Mouse (Mus musculus) olfactory bulb, adult 2 months (tissue): Measurements from ENCODE around the gene Gyg. TPM values are rescaled to one million over a fixed set of nuclear protein-coding genes. Genes with fewer than 3 reads are reported as not detected.

Experiments used
- H3K27ac ChIP-seq: fragments of 200-500 bp; 2 replicates; pipeline ENCODE4 v1.5.1; 2012; ENCODE audit warnings: low read depth, low read length; ENCODE audit not compliant: insufficient read depth
- H3K4me1 ChIP-seq: fragments of 200-500 bp; 2 replicates; pipeline ENCODE4 v1.6.1; 2012; ENCODE audit warnings: low read length; ENCODE audit not compliant: control insufficient read depth, insufficient read depth
- H3K4me3 ChIP-seq: fragments of 200-500 bp; 2 replicates; pipeline ENCODE4 v1.5.1; 2012; ENCODE audit warnings: mild to moderate bottlenecking, low read depth, low read length, moderate library complexity; ENCODE audit not compliant: insufficient read depth
- CTCF ChIP-seq: fragments of 200-500 bp; IDR thresholded peaks from 2 replicates; pipeline ENCODE4 v1.5.1; 2012; ENCODE audit warnings: low read depth, mild to moderate bottlenecking, low read length, moderate library complexity; ENCODE audit not compliant: insufficient read depth
- POLR2A ChIP-seq: fragments of 200-500 bp; IDR thresholded peaks from 2 replicates; pipeline ENCODE4 v1.6.1; 2012; ENCODE audit warnings: mild to moderate bottlenecking, low read depth, low read length, moderate library complexity; ENCODE audit not compliant: insufficient read depth
- WGBS: fragments of 180-500 bp; shearing (Covaris S2); methylation state at CpG from one replicate; pipeline ENCODE4 v1.1.7; 2018; 5-methylcytosine and 5-hydroxymethylcytosine counted together
- polyA plus RNA-seq: library from polyadenylated mRNA; stranded (reverse); fragments of >200 nt; gene quantifications from 2 replicates; pipeline ENCODE4 v1.2.4, GENCODE M21; 2012; ENCODE audit warnings: low replicate concordance; ENCODE audit not compliant: missing spikeins, insufficient read depth, insufficient read length

The Gyg gene
- polyA plus RNA-seq, 1 experiment: not detected

- no peak for TF ChIP-seq POLR2A
- TF ChIP-seq CTCF: no peak
- 91% methylated on average over 19 of the region's 19 CpGs for WGBS
- Histone ChIP-seq H3K4me1 (peaks cover 2% of the 10 kb centered on the region; the same call in 1 of the 2 replicates), H3K27ac (no peak overlapping the region), H3K4me3 (no peak overlapping the region)
Measured at GRCm38 (mm10) chr3:20119044-20119591, 36.0 kb downstream of the Gyg start.

DNA sequence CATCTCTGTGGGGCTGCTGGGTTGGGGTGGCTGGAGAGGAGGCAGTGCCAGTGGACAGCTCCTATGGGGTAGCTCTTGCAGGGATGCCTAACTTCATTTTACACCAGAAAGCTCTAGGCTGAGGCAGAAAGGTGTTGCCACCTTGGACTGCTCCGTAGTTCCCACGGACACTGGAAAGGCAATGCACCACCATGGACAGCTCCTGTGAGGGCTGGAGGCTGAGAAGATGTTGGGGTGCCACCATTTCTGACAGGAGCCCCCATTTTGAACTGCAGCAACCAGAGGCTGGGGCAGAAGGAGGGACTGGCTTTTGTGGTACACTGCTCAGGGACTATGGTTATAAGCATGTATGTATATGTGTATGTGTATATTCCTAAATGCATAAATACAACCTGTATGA, 43.2 kb downstream of the Gyg start:
- TF ChIP-seq POLR2A (no peak), CTCF (no peak)
- Histone ChIP-seq H3K27ac (no peak overlapping the region), H3K4me3 (no peak overlapping the region), H3K4me1 (no peaks in the 10 kb centered on the region)
- WGBS: 97% methylated on average over 2 of the region's 2 CpGs

DNA sequence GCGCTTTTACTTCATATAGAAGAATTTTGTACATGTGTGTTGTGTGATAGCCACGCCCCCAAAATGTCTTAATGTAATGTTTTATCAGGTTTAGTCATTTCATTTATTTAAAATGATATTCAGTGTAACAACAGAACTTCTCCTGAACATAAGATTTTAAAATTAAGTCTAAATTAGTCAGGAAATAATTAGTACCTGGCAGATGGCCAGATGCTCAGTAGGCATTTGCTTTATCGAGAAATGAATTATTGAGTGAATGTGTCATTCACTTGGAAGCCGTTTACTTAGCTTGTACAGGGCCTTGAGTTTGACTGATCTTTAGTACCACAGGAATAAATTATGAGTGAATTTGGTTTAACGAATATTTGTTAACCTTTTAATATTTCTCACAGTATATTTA, 46.2 kb downstream of the Gyg start:
- peaks cover 3% of the 10 kb centered on the region; the same call in 1 of the 2 replicates for H3K4me1 ChIP-seq
- H3K27ac ChIP-seq: no peak overlapping the region
- 62% methylated on average over 5 of the region's 5 CpGs for WGBS
- H3K4me3 ChIP-seq: no peak overlapping the region
- TF ChIP-seq CTCF (no peak), POLR2A (no peak)

DNA sequence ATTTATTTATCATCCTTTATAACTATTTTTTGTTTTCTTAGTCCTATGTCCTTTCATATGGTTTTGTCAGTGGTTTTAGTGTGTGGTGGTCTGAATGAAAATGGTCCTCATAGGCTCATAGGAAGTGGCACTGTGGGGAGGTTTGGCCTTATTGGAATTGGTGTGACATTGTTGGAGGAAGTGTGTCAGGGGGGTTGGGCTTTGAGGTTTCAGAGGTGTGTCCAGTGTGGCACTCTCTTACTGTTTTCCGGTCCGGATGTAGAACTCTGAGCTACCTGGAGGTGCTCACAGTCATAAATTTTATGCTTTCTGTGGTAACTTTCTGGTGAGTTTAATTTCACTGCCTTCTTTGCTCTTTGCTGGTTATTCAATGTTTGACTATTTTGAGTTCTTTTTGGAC, 50.3 kb downstream of the Gyg start:
- Histone ChIP-seq H3K4me3 (no peak overlapping the region), H3K4me1 (peaks cover 3% of the 10 kb centered on the region; the same call in 1 of the 2 replicates), H3K27ac (no peak overlapping the region)
- WGBS: 91% methylated on average over 2 of the region's 2 CpGs
- TF ChIP-seq CTCF (no peak), POLR2A (no peak)

DNA sequence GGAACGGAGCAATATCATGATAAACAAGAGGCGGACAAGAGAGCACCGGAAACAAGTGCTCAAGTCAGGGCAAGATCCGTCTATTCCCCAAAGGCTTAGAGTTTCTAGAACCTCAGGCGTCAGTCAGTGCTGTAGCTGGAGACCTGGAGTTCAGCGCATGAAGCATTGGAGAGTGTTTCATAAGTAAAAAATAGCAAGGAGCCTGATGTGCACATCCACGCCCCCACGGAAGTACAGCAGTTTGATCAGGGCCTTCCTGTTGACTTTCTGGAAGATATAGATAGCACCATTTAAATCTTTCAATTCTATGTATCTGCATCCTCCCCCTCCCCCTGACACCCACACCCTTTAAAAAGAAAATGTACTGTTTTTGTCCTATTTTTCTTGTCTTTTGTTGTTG, 50.8 kb downstream of the Gyg start:
- 74% methylated on average over 8 of the region's 8 CpGs for WGBS
- Histone ChIP-seq H3K4me1 (peaks cover 3% of the 10 kb centered on the region; the same call in 1 of the 2 replicates), H3K4me3 (no peak overlapping the region), H3K27ac (no peak overlapping the region)
- TF ChIP-seq CTCF (no peak), POLR2A (no peak)

GRCm38 (mm10) chr3:20103830-20104229, 51.3 kb downstream of the Gyg start:
- TF ChIP-seq CTCF (no peak), POLR2A (no peak)
- 61% methylated on average over 3 of the region's 3 CpGs for WGBS
- Histone ChIP-seq H3K4me3 (no peak overlapping the region), H3K4me1 (peaks cover 3% of the 10 kb centered on the region; the same call in 1 of the 2 replicates), H3K27ac (no peak overlapping the region)

GRCm38 (mm10) chr3:20082161-20082560, 73.0 kb downstream of the Gyg start:
- H3K27ac ChIP-seq: no peak overlapping the region
- TF ChIP-seq CTCF (no peak), POLR2A (no peak)
- H3K4me3 ChIP-seq: no peak overlapping the region
- no peaks in the 10 kb centered on the region for H3K4me1 ChIP-seq
- 76% methylated on average over 3 of the region's 3 CpGs for WGBS

DNA sequence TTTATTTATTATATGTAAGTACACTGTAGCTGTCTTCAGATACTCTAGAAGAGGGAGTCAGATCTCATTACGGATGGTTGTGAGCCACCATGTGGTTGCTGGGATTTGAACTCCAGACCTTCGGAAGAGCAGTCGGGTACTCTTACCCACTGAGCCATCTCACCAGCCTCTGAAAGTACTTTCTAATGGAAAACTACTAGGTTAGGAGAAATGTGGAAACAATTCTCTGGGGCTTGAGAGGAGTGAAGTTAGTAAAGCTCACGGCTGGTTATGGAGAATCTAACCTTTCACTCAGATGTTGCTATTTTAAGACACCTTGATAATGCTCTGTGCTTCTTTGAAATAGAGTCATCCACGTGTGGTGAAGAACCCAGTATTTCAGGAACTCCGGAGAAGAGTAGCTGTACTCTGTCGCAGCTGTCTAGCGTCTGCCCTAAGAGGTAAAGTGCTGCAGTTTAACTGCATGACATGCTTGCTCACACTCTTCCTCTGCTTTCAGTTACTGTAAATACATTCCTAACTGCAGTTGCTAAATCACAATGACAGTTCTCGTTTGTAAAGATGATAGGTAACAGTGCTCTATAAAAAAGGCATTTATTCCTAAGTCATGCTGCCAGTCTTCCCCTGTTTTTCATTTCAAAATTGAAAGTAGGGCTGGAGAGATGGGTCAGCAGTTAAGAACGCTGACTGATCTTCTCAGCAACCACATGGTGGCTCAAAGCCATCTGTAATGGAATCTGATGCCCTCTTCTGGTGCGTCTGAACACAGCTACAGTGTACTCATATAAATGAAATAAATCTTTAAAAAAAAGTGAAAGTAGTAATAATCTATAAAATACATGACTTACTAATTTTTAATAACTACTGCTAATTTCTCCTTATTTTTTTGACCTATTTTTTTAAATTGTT, 78.7 kb downstream of the Gyg start:
- no peaks in the 10 kb centered on the region for H3K4me1 ChIP-seq
- WGBS: 81% methylated on average over 11 of the region's 11 CpGs
- no peak for TF ChIP-seq POLR2A
- no peak for TF ChIP-seq CTCF

More for the DNA sequence above, 78.7 kb downstream of the Gyg start:
- Histone ChIP-seq H3K27ac (no peak overlapping the region), H3K4me3 (no peak overlapping the region)

Other genes starting within 250 kb of the Gyg start
- gene Cp, start 198.3 kb downstream of the Gyg start, polyA plus RNA-seq: not detected in 2 replicates
- not detected in 2 replicates for gene Hps3, start 120.0 kb downstream of the Gyg start, polyA plus RNA-seq
- gene Hltf, start 97.5 kb downstream of the Gyg start, polyA plus RNA-seq: not detected in 2 replicates
- not detected in 2 replicates for gene Cpa3, start 86.9 kb upstream of the Gyg start, polyA plus RNA-seq
- not detected in 2 replicates for gene Cpb1, start 120.4 kb upstream of the Gyg start, polyA plus RNA-seq
- gene Agtr1b, start 211.9 kb upstream of the Gyg start, polyA plus RNA-seq: not detected in 2 replicates